Mouse (Mus musculus) frontal cortex, postnatal 10 days (tissue): ENCODE data around the gene Zfp3.
"Not testable (repeated sequence)": the region's sequence is repeated elsewhere in the genome, so short reads cannot be mapped to it uniquely, and the experiment has no call there.

Experiments used
- DNase-seq, 2 experiments: peaks; one replicate each; pipeline ENCODE4 v3.0.0; 2022; ENCODE audit warnings: low spot score in 2 of 2, mixed read lengths in 1 of 2

The Zfp3 gene

GRCm38 (mm10) chr11:70755645-70756044 lies 8.4 kb upstream of the Zfp3 start:
- peak in 1 of 2 experiments; percentile 73 for DNase-seq

- DNase-seq, result not testable (repeated sequence)
Observed at GRCm38 (mm10) chr11:70760446-70760845, 3.6 kb upstream of the Zfp3 start.

GRCm38 (mm10) chr11:70762641-70763040 lies 1.4 kb upstream of the Zfp3 start:
- no peak for DNase-seq

GRCm38 (mm10) chr11:70763582-70763935 lies 450 bp upstream of the Zfp3 start:
- DNase-seq, result no peak

GRCm38 (mm10) chr11:70765776-70766445 lies 1.9 kb downstream of the Zfp3 start:
- DNase-seq, result no peak

GRCm38 (mm10) chr11:70770804-70771203 lies 6.8 kb downstream of the Zfp3 start:
- no peak for DNase-seq

- DNase-seq, result peak; percentile 39 to 65
Observed at GRCm38 (mm10) chr11:70776830-70777571, 13.0 kb downstream of the Zfp3 start.

- no peak for DNase-seq
Observed at GRCm38 (mm10) chr11:70777634-70778033, 13.6 kb downstream of the Zfp3 start.

- not testable (repeated sequence) for DNase-seq
Observed at GRCm38 (mm10) chr11:70778058-70778457, 14.0 kb downstream of the Zfp3 start.

- DNase-seq, result no peak
Observed at GRCm38 (mm10) chr11:70785908-70786307, 21.9 kb downstream of the Zfp3 start.

- DNase-seq, result no peak
Observed at GRCm38 (mm10) chr11:70787052-70787451, 23.0 kb downstream of the Zfp3 start.

GRCm38 (mm10) chr11:70788972-70789655 lies 25.1 kb downstream of the Zfp3 start:
- no peak for DNase-seq

- DNase-seq, result no peak
Observed at GRCm38 (mm10) chr11:70790426-70790825, 26.4 kb downstream of the Zfp3 start.

GRCm38 (mm10) chr11:70790874-70791551 lies 27.0 kb downstream of the Zfp3 start:
- DNase-seq, result no peak

- DNase-seq, result no peak
Observed at GRCm38 (mm10) chr11:70791676-70792075, 27.7 kb downstream of the Zfp3 start.

GRCm38 (mm10) chr11:70792409-70792808 lies 28.4 kb downstream of the Zfp3 start:
- DNase-seq, result no peak

GRCm38 (mm10) chr11:70802208-70802864 lies 38.3 kb downstream of the Zfp3 start:
- DNase-seq, result no peak

- DNase-seq, result no peak
Observed at GRCm38 (mm10) chr11:70802865-70803261, 38.9 kb downstream of the Zfp3 start.

GRCm38 (mm10) chr11:70803711-70804200 lies 39.7 kb downstream of the Zfp3 start:
- DNase-seq, result no peak

GRCm38 (mm10) chr11:70804395-70804794 lies 40.4 kb downstream of the Zfp3 start:
- DNase-seq, result no peak

GRCm38 (mm10) chr11:70805641-70806175 lies 41.7 kb downstream of the Zfp3 start:
- no peak for DNase-seq
